Mouse (Mus musculus): Measurements from ENCODE around the gene 9130019O22Rik.
"Not testable (repeated sequence)": the region's sequence is repeated elsewhere in the genome, so short reads cannot be mapped to it uniquely, and the experiment has no call there.

DNA sequence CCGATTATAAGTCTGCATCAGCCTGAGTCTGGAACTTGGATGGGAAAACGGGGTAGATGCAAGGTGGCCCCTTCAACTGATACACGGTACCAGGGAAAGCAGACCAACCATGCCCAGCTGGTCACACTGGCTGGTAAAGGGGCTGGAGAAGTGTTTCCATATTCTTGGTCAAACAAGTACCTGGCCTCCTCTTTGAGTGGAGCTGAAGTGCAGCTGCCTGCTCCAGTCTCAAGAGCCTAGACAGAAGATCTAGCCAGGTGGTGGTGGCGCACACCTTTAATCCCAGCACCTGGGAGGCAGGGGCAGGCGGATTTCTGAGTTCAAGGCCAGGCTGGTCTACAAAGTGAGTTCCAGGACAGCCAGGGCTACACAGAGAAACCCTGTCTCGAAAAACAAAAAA, 45.1 kb downstream of the 9130019O22Rik start:
- TF ChIP-seq TAL1, GATA1 (IDR thresholded peaks at IDR 0.05; ENCODE audit: low read length): not testable (repeated sequence)
